Comparison of ENCODE assay signal across 7 mouse cellular contexts in the genomic region with DNA sequence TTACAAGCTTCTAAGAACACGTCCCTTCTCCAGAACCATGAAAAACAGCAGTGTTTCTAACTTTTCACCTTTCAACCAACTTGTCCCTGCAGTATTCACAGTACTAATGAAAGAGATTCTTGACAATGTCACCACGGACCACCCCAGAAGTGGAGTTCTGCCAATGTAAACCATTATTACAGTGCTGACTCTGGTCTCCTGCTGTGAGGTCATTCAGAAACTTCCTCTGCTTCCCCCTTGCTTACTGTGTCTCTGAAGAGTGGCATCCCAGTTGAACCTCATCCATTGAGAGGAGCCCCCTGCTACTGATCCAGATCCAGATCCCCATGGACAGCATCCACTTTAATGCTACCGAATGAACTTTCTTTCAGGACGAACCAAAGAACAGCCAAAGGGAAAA.
DNase-seq lines count a peak whose midpoint lies in the region; ATAC-seq lines count a peak whose summit lies in the region.

No protein-coding gene starts in this region.

- H3K9ac ChIP-seq in hindbrain, embryonic 15.5 days: no peak overlapping the region
- no peak overlapping the region for H3K9ac ChIP-seq in forebrain, embryonic 15.5 days (replicated peaks)

- WGBS in hindbrain, embryonic 15.5 days: 26% methylated on average over 4 of the region's 4 CpGs
- WGBS in forebrain, embryonic 15.5 days: 36% methylated on average over 4 of the region's 4 CpGs

- peak; percentile 56; the same call in 1 of the 2 replicates for ATAC-seq in hindbrain, embryonic 15.5 days (ENCODE audit: low FRiP score, low read depth)
- no peak for ATAC-seq in activated CD4-positive, CD25-positive, alpha-beta regulatory T cell, adult 4 months
- ATAC-seq in forebrain, embryonic 15.5 days (replicated peaks): no peak

- no peaks in the 10 kb centered on the region for H3K4me1 ChIP-seq in hindbrain, embryonic 15.5 days (replicated peaks)
- no peaks in the 10 kb centered on the region for H3K4me1 ChIP-seq in forebrain, embryonic 15.5 days

- H3K27ac ChIP-seq in hindbrain, embryonic 15.5 days (replicated peaks): no peak overlapping the region
- H3K27ac ChIP-seq in forebrain, embryonic 15.5 days (replicated peaks): no peak overlapping the region

- DNase-seq in layer of hippocampus, adult 11-12 months (ENCODE audit: low spot score): peak; percentile 2
- no peak for DNase-seq in layer of hippocampus, postnatal 36 days
- DNase-seq in ES-CJ7 (ENCODE audit: low read depth, low spot score): peak; percentile 30
- DNase-seq in ZHBTc4 (ENCODE audit: low read depth, low spot score): peak; percentile 7

- H3K4me3 ChIP-seq in hindbrain, embryonic 15.5 days: no peak overlapping the region
- no peak overlapping the region for H3K4me3 ChIP-seq in forebrain, embryonic 15.5 days

- no peaks in the 10 kb centered on the region for H3K9me3 ChIP-seq in hindbrain, embryonic 15.5 days
- no peaks in the 10 kb centered on the region for H3K9me3 ChIP-seq in forebrain, embryonic 15.5 days

- H3K4me2 ChIP-seq in hindbrain, embryonic 15.5 days: no peak overlapping the region
- no peak overlapping the region for H3K4me2 ChIP-seq in forebrain, embryonic 15.5 days (replicated peaks)

- no peaks in the 10 kb centered on the region for H3K36me3 ChIP-seq in hindbrain, embryonic 15.5 days
- no peaks in the 10 kb centered on the region for H3K36me3 ChIP-seq in forebrain, embryonic 15.5 days

- H3K27me3 ChIP-seq in hindbrain, embryonic 15.5 days: no peaks in the 10 kb centered on the region
- H3K27me3 ChIP-seq in forebrain, embryonic 15.5 days: no peaks in the 10 kb centered on the region

Comparison
In these comparisons a context has a peak if more than half of its experiments do, and no peak if none do; other contexts are left out.
1. DNase-seq: peak in layer of hippocampus, adult 11-12 months (single experiment), ES-CJ7 (single experiment) and ZHBTc4 (single experiment); none in layer of hippocampus, postnatal 36 days (0 of 2).